Mouse (Mus musculus) 3T3-L1 (cell line): ENCODE results near the gene Nfasc.

ENCODE experiments used
- DNase-seq: peaks from one replicate; pipeline ENCODE4 v3.0.0-alpha.2; 2015; ENCODE audit warnings: low read depth, low spot score

Nfasc gene

GRCm38 (mm10) chr1:132733873-132734447 is 7.6 kb downstream of the Nfasc start:
- peak; percentile 23 for DNase-seq

- no peak for DNase-seq
These were observed 9.3 kb downstream of the Nfasc start for GRCm38 (mm10) chr1:132732307-132732706.

GRCm38 (mm10) chr1:132727548-132727947 is 14.0 kb downstream of the Nfasc start:
- peak; percentile 15 for DNase-seq

GRCm38 (mm10) chr1:132722362-132722761 is 19.2 kb downstream of the Nfasc start:
- no peak for DNase-seq

GRCm38 (mm10) chr1:132721266-132721665 is 20.3 kb downstream of the Nfasc start:
- DNase-seq, result no peak

GRCm38 (mm10) chr1:132718225-132718624 is 23.4 kb downstream of the Nfasc start:
- no peak for DNase-seq

DNA sequence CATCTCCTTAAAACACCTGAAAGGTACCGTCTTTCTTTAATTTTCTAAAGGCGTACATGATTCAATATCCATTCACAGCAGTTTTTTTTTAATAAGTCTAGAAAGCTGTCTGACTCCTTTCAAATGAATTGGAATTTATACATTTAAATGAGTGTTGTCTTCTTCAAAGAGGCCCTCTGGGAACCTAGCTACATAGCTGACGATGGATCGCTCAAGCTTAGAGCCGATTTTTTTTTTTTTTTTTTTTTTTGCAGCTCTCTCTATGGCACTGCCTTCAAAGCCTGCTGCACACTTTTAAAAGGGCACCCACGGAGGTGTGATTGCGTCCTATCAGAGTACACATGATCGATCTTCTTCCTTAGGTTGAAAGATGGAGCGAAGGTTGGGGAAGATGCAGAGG is 26.6 kb downstream of the Nfasc start:
- no peak for DNase-seq

- no peak for DNase-seq
These were observed 32.2 kb downstream of the Nfasc start for GRCm38 (mm10) chr1:132709419-132709818.

- no peak for DNase-seq
These were observed 34.3 kb downstream of the Nfasc start for GRCm38 (mm10) chr1:132707301-132707700.

GRCm38 (mm10) chr1:132703467-132703866 is 38.1 kb downstream of the Nfasc start:
- no peak for DNase-seq

GRCm38 (mm10) chr1:132696926-132697325 is 44.7 kb downstream of the Nfasc start:
- no peak for DNase-seq

GRCm38 (mm10) chr1:132696232-132696631 is 45.4 kb downstream of the Nfasc start:
- DNase-seq, result no peak

DNA sequence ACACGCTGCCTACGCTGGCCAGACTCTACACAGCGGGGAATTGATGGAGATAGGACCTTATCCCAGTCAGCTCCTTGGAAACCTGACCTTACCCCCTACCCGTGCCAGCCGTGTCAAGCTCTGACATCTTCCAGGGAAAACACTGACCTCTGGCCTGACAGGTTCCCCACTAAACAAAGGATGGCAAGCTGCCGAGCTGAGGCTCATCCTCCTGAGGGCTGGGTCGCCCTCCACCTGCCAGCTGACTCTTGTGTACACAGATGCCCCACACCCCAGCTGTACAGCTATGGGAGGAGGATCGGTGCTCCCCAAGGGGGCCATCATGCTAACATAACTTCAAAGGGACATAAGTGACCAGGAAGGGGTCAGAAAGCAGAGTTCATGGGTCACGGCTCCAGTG is 47.6 kb downstream of the Nfasc start:
- no peak for DNase-seq

DNA sequence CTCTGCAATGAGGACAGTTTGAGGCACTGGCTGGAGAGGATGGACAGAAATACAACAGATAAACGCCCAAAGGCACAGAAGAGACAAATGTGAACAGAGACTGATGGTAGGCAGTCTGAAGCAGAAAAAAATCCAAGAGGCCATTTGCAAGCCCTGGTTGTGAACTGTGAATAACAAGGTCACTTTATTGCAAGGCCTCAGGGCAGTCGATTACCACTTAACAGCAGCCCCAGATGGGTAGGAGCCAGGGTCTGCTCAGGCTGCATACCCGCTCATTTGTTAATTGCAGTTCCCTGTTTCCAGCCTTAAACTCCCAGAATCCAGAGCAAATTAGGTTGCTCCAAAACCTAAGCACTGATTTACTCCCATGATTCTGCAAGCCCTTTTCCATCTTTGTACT is 52.4 kb downstream of the Nfasc start:
- no peak for DNase-seq

DNA sequence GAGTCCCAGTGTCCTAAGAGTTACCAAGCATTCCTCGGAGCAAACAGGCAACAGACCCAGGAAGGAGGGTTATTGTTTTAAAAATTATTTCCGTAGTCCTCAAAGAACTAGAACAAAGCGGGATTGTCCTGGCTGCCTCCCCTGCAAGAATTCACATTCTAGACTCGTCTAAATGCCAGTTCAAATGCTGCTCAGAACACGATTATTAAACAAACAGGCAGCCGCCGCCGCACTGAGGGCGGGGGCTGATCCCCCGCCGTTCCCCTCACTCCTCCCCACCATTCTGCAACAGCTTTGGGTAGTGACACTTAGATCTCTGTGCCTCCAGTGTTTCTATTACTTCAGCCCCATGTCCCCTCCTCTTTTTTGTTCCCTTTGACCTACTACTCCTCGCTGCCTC is 62.7 kb downstream of the Nfasc start:
- DNase-seq, result no peak

GRCm38 (mm10) chr1:132678076-132678475 is 63.5 kb downstream of the Nfasc start:
- DNase-seq, result no peak

DNA sequence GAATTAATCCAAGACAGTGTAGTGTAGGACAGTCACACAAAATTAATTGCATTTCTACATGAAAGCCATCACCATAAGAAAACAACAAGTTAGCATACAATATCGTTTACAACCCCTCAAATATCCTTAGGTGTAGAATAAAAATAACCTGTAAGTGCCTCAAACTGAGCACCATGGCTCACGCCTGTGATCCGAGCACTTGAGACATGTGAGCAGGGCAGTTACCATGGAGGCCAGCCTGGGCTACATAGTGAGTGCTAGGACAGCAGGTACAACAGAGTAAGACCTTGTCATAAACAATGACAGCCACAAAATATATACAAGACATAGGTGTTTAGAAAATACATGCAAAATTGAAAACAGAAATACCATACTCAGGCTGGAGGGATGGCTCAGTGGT is 68.9 kb downstream of the Nfasc start:
- no peak for DNase-seq

- no peak for DNase-seq
These were observed 72.4 kb downstream of the Nfasc start for GRCm38 (mm10) chr1:132669200-132669599.

DNA sequence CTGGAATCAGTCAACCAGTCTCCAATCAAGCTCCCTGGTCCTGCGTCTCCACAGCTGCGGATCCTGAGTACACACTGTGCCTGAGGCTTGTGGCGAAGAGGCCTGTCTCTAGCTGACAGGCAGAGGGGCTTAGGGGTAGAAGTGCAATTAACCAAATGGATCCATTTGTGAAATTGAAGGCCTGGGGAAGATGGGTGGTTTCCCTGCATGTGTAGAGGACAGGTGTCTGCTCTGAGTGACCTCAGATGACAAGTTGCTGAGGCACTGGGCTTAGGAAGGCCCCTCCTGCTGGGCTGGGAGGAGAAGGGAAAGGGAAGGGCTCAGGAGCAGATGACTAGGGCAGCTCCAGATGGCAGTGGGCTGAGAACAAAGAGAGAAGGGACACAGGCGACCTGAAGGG is 81.2 kb downstream of the Nfasc start:
- no peak for DNase-seq

DNA sequence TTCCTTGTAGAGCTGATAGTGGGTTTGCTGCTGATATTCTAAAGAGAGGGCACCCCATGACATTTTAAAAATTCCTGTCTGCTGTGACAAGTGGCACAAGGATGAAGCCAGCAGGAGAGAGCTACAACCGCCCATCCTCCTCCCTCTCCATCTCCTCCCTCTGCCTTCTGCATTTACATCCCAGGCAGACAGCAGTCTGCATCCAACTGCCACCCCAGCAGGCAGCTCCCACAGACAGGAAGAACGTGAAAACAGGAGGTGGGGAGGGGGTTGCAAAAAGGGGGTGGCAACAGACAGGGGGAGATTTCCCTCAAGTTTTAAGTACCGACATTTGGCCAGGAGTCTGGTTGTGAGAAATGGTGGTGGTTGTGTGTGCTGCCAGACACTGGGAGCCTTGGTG is 82.0 kb downstream of the Nfasc start:
- no peak for DNase-seq

DNA sequence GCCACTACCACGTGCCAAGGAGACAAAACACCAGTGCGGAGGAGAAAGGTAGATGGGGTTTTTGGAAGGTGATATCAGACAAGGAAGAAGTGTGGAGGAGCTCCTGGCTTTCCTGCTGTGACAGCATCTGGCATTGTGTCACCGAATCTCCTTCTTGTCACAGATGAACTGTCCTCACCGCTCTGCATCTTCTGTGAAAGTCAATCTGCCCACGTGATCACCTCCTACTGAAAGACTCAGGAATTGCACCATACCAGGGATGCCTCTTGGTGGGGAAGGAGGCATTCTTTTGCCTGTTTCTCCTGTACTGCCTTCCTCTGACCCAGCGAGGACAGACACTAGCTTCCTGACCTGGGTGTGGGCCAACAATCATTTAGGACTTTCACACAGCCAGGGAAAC is 86.0 kb downstream of the Nfasc start:
- DNase-seq, result no peak

DNA sequence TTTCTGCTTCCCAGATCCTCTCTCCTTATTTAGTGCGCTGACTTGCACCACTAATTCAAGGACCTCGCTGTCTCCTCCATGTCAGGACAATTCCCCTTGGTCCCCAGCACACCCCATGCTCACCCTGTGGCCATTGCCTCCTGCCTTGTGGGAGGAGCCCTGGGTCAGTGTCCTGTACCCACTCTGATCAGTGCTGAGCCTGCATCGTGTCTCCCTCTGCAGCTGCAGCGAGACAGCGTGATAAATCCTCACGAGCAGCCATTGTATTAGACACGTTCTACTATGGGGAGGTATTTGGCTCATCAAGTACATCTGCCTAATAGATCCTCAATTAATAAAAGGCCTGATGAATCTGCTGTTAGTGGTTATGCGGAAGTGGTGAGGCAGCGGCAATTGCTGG is 86.8 kb downstream of the Nfasc start:
- no peak for DNase-seq

- no peak for DNase-seq
These were observed 87.6 kb downstream of the Nfasc start for GRCm38 (mm10) chr1:132653841-132654457.

DNA sequence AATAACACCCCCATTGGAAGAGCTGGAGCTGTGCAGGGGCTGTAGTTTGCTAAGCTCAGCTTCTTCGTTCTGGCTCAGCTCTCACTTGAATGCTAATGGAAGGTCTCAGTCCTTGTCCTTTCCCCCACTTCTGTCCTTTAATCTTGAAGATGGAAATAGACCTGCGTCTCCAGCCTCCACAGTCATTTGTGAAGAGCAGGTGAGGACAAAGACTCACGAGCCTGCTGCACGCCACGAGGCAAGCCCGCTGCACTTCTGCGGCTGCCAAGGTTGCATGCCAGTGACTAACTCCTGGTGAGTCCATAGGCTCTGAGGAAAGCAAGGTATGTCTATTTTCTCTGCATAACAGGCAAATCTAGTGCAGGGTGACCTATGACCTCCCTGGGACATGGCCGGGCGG is 88.4 kb downstream of the Nfasc start:
- DNase-seq, result no peak
